Mouse (Mus musculus) G1E (cell line): ENCODE results near the gene Il17c.

Source experiments
- CTCF ChIP-seq: IDR thresholded peaks from 2 replicates; pipeline ENCODE4 v1.5.1; 2012; ENCODE audit warnings: low read depth, low read length, inconsistent platforms, mixed read lengths
- GATA1 ChIP-seq: IDR thresholded peaks from 2 replicates; pipeline ENCODE4 v1.6.1; 2012; ENCODE audit warnings: borderline replicate concordance, low read length, inconsistent platforms, mixed read lengths
- POLR2AphosphoS5 ChIP-seq: IDR thresholded peaks from 2 replicates; pipeline ENCODE4 v1.6.1; 2012; ENCODE audit warnings: low read depth, low read length, inconsistent platforms; ENCODE audit not compliant: insufficient replicate concordance
- TAL1 ChIP-seq: conservative IDR thresholded peaks from 2 replicates; pipeline ENCODE4 v1.6.1; 2012; ENCODE audit warnings: low read depth, low read length, inconsistent platforms, mixed read lengths

- TF ChIP-seq CTCF, result no peak
- TF ChIP-seq GATA1, result no peak
- TF ChIP-seq POLR2AphosphoS5, result no peak
- TF ChIP-seq TAL1, result no peak
These were observed 30.3 kb downstream of the Il17c start for GRCm38 (mm10) chr8:122452154-122452553.
